Mouse (Mus musculus) brain, embryonic 18.5 days (tissue): ENCODE results near the gene Kncn.

Experiments
- DNase-seq: peaks from one replicate; pipeline ENCODE4 v3.0.0-alpha.2; 2012; ENCODE audit warnings: low read depth, low spot score

The Kncn gene

GRCm38 (mm10) chr4:115936646-115937045, 52.4 kb downstream of the Kncn start:
- DNase-seq: no peak

- no peak for DNase-seq
Measured at GRCm38 (mm10) chr4:115937061-115937976, 53.1 kb downstream of the Kncn start.

GRCm38 (mm10) chr4:115938276-115939160, 54.3 kb downstream of the Kncn start:
- no peak for DNase-seq
